Mouse (Mus musculus) midbrain, embryonic 16.5 days (tissue): ENCODE measurements around the gene Armc12. TPM values are rescaled to one million over a fixed set of nuclear protein-coding genes. Genes with fewer than 3 reads are reported as not detected.

Source experiments
- ATAC-seq: fragments of 200-750 bp; cut with Nextera tagmentation; 2 replicates; pipeline ENCODE4 v1.8.0; 2017; ENCODE audit warnings: moderate TSS enrichment
- H3K27ac ChIP-seq: fragments of 300-500 bp; sonication (generic); 2 replicates; pipeline ENCODE4 v1.5.1; 2014; ENCODE audit warnings: mild to moderate bottlenecking, low read length, mixed read lengths
- H3K27me3 ChIP-seq: fragments of 300-500 bp; sonication (generic); 2 replicates; pipeline ENCODE4 v1.6.1; 2014; ENCODE audit warnings: low read depth, low read length, mixed read lengths; ENCODE audit not compliant: control insufficient read depth, insufficient read depth
- H3K36me3 ChIP-seq: fragments of 300-500 bp; sonication (generic); 2 replicates; pipeline ENCODE4 v1.6.1; 2014; ENCODE audit warnings: mild to moderate bottlenecking, low read length, moderate library complexity, mixed read lengths; ENCODE audit not compliant: control insufficient read depth, insufficient read depth
- H3K4me1 ChIP-seq: fragments of 300-500 bp; sonication (generic); 2 replicates; pipeline ENCODE4 v1.6.1; 2014; ENCODE audit warnings: mild to moderate bottlenecking, low read length, mixed read lengths; ENCODE audit not compliant: control insufficient read depth, insufficient read depth
- H3K4me2 ChIP-seq: fragments of 300-500 bp; sonication (generic); 2 replicates; pipeline ENCODE4 v1.6.1; 2014; ENCODE audit warnings: mild to moderate bottlenecking, low read length, mixed read lengths
- H3K4me3 ChIP-seq: fragments of 300-500 bp; sonication (generic); 2 replicates; pipeline ENCODE4 v1.5.1; 2014; ENCODE audit warnings: low read depth, mild to moderate bottlenecking, low read length, moderate library complexity, mixed read lengths
- H3K9ac ChIP-seq: fragments of 300-500 bp; sonication (generic); 2 replicates; pipeline ENCODE4 v1.6.1; 2014; ENCODE audit warnings: low read depth, low read length, mixed read lengths
- H3K9me3 ChIP-seq: fragments of 300-500 bp; sonication (generic); replicated peaks from 2 replicates; pipeline ENCODE4 v1.6.1; 2014; ENCODE audit warnings: mild to moderate bottlenecking, low read length, mixed read lengths; ENCODE audit not compliant: control insufficient read depth, poor library complexity, severe bottlenecking
- WGBS: fragments of 180-500 bp; shearing (Covaris S2); extraction: QIAGEN DNeasy Blood & Tissue Kit; methylation state at CpG from one replicate; pipeline ENCODE4 v1.1.7; 2014; 5-methylcytosine and 5-hydroxymethylcytosine counted together
- polyA plus RNA-seq: library from polyadenylated mRNA; unstranded; fragments of >200 nt; fragmentation: Nextera tagmentation; extraction: Ambion mirVana; gene quantifications from 2 replicates; pipeline ENCODE4 v1.2.1, GENCODE M21; 2015

Armc12 gene
- polyA plus RNA-seq, 1 experiment from 2014 or later: not detected

DNA sequence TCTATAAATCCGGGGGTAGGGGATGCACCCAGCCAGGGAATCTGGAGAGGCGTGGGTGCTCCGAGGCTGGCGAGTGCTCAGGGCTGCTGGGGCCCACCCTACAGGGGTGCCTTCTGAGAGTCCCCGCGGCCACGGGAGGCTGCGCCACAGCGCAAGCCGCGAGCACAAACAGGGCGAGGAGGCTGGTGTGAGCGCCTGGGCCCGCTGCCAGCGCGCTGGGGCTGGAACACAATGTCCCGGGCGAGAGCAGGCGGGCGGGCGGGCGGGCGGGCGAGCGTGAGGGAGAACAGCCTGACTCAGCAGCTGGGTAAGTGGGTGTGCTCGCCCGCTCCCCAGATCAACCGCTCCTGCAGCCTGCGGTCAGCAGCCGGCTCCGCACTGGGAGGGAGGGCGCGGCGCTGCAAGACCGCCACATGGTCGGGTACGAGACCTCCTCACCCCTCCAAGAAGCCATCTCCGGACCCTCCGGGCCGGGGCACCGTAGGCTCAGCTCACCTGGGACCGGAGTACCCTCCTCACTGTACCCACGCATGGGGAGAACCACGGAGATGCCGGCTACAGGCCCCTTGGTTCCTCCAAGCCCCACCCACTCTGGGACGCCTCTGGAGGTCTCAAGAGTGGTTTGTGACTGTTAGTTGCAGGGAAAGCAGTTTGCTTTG, 12.5 kb upstream of the Armc12 start:
- Histone ChIP-seq H3K9me3 (no peaks in the 10 kb centered on the region), H3K9ac (peak overlapping the region; percentile 81), H3K36me3 (no peaks in the 10 kb centered on the region), H3K4me1 (peaks cover 14% of the 10 kb centered on the region; the same call in 1 of the 2 replicates), H3K4me2 (peak overlapping the region; percentile 98), H3K27ac (peak overlapping the region; percentile 73), H3K4me3 (peak overlapping the region; percentile 55), H3K27me3 (peaks cover 5% of the 10 kb centered on the region; the same call in 1 of the 2 replicates)
- peak; percentile 61 for ATAC-seq
- WGBS: under 1% methylated on average over 45 of the region's 46 CpGs

GRCm38 (mm10) chr17:28518615-28519071, 12.0 kb upstream of the Armc12 start:
- Histone ChIP-seq H3K36me3 (no peaks in the 10 kb centered on the region), H3K4me2 (peak overlapping the region; percentile 98), H3K27ac (no peak overlapping the region), H3K4me1 (peaks cover 18% of the 10 kb centered on the region; the same call in 1 of the 2 replicates), H3K27me3 (peaks cover 5% of the 10 kb centered on the region; the same call in 1 of the 2 replicates), H3K4me3 (peak overlapping the region; percentile 55), H3K9me3 (no peaks in the 10 kb centered on the region), H3K9ac (peak overlapping the region; percentile 81)
- ATAC-seq: no peak
- 20% methylated on average over 8 of the region's 8 CpGs for WGBS

- 94% methylated on average over 3 of the region's 3 CpGs for WGBS
- Histone ChIP-seq H3K4me2 (no peak overlapping the region), H3K9ac (no peak overlapping the region), H3K27ac (no peak overlapping the region), H3K36me3 (no peaks in the 10 kb centered on the region), H3K4me3 (no peak overlapping the region), H3K9me3 (no peaks in the 10 kb centered on the region), H3K4me1 (peaks cover 18% of the 10 kb centered on the region; the same call in 1 of the 2 replicates), H3K27me3 (peaks cover 5% of the 10 kb centered on the region; the same call in 1 of the 2 replicates)
- no peak for ATAC-seq
Observed at GRCm38 (mm10) chr17:28519827-28520226, 10.8 kb upstream of the Armc12 start.

DNA sequence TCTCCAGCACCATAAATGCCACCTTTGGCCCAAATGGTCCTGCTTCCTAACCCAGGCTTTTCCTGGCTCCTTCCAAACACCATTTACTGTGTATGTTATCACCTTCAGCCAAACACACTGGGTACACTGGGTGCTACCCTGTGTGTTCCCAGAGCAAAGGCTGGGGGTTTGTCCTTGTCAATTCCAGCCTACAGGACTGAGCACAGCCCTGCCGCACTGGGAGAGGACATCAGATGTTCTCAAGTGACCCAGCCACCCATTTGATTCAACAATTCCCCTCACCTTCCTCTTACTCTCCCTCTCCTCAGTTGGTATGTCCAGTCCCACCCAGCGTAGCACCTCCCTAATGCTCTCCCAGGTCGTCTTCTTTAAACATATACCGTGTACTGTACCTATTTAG, 10.0 kb upstream of the Armc12 start:
- H3K36me3 ChIP-seq: no peaks in the 10 kb centered on the region
- H3K4me2 ChIP-seq: no peak overlapping the region
- no peaks in the 10 kb centered on the region for H3K9me3 ChIP-seq
- WGBS: 79% methylated on average over 4 of the region's 4 CpGs
- ATAC-seq: no peak
- peaks cover 18% of the 10 kb centered on the region; the same call in 1 of the 2 replicates for H3K4me1 ChIP-seq
- no peak overlapping the region for H3K4me3 ChIP-seq
- no peak overlapping the region for H3K27ac ChIP-seq
- H3K9ac ChIP-seq: no peak overlapping the region
- peaks cover 5% of the 10 kb centered on the region; the same call in 1 of the 2 replicates for H3K27me3 ChIP-seq

DNA sequence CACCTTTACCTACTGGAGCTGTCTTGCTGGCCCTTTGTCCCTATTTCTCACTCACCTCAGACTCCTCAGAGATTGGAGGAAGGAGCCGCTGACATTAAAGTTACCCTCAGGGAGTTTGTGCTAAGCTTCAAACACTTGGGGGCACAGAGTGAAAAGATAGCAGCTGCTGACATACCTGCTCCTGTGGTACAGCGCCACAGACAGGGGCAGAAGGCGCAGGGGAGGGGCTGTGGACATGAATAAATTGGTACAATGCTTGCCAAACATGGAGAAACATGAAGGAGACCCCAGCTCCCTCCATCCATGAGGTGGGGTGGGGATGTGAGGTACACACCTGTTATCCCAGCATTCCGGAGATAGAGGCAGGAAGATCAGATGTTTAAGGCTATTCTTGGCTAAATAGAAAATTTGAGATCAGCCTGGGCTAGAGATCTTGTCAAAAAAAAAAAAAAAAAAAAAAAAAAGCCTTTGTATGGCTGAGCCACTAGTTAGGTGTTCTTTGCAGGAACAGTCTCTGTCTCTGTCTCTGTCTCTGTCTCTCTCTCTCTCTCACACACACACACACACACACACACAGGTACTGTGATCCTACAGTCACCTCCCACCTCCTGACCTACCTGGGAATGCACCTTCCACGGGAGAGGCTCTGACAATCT, 9.4 kb upstream of the Armc12 start:
- H3K27ac ChIP-seq: no peak overlapping the region
- peaks cover 5% of the 10 kb centered on the region; the same call in 1 of the 2 replicates for H3K27me3 ChIP-seq
- H3K4me2 ChIP-seq: no peak overlapping the region
- no peak for ATAC-seq
- H3K4me3 ChIP-seq: no peak overlapping the region
- peaks cover 18% of the 10 kb centered on the region; the same call in 1 of the 2 replicates for H3K4me1 ChIP-seq
- 62% methylated on average over 5 of the region's 5 CpGs for WGBS
- no peak overlapping the region for H3K9ac ChIP-seq
- H3K9me3 ChIP-seq: no peaks in the 10 kb centered on the region
- no peaks in the 10 kb centered on the region for H3K36me3 ChIP-seq

- no peak for ATAC-seq
- Histone ChIP-seq H3K4me3 (peak overlapping the region; percentile 80), H3K36me3 (no peaks in the 10 kb centered on the region), H3K27me3 (peaks cover 5% of the 10 kb centered on the region; the same call in 1 of the 2 replicates), H3K9ac (peak overlapping the region; percentile 96), H3K4me1 (peaks cover 18% of the 10 kb centered on the region; the same call in 1 of the 2 replicates), H3K9me3 (no peaks in the 10 kb centered on the region), H3K4me2 (peak overlapping the region; percentile 91), H3K27ac (peak overlapping the region; percentile 95)
- 36% methylated on average over 6 of the region's 6 CpGs for WGBS
Observed at GRCm38 (mm10) chr17:28521920-28522319, 8.7 kb upstream of the Armc12 start.

DNA sequence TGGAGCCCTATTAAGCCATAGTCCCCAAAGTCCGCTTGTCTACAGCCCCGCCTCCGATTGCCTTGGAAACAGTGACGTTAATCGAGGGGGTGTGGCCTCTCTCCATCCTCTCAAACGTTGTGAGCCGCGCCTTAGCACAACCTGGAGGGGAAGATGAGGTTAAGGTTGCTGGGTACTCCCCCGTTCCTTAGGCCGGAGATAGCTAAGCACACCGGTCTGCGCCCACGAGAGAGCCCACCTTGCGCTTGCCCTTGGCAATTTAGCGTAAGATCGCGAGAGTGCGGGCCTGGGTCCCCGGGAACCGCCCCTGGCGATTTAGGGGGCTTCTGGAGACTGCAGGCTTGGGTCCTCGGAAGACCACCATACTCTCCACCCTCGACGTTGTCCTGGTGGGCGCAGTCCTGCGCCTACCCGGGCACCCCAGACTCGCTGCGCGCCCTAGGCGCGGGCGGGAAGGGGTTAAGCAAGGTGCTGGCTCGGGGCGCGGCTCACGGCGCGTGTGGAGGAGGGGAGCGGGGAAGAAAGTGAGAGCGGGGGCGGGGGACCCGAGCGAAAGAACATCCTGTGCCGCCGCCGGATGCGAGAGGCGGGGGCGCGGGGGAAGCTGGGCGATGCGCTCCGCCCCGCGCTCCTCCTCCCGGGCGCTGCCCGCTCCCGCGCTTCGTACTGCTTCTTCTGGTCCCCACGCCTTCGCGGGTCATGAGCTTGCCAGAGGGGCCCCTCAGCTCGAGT, 7.8 kb upstream of the Armc12 start:
- ATAC-seq: peak; percentile 89
- H3K36me3 ChIP-seq: no peaks in the 10 kb centered on the region
- peaks cover 5% of the 10 kb centered on the region; the same call in 1 of the 2 replicates for H3K27me3 ChIP-seq
- H3K4me2 ChIP-seq: peak overlapping the region; percentile 91
- peak overlapping the region; percentile 95 for H3K27ac ChIP-seq
- peak overlapping the region; percentile 80 for H3K4me3 ChIP-seq
- H3K4me1 ChIP-seq: peaks cover 17% of the 10 kb centered on the region; the same call in 1 of the 2 replicates
- peak overlapping the region; percentile 96 for H3K9ac ChIP-seq
- WGBS: under 1% methylated on average over 40 of the region's 66 CpGs
- H3K9me3 ChIP-seq: no peaks in the 10 kb centered on the region

GRCm38 (mm10) chr17:28523355-28524008, 7.1 kb upstream of the Armc12 start:
- peak overlapping the region; percentile 95 for H3K27ac ChIP-seq
- H3K36me3 ChIP-seq: no peaks in the 10 kb centered on the region
- H3K9me3 ChIP-seq: no peaks in the 10 kb centered on the region
- H3K9ac ChIP-seq: peak overlapping the region; percentile 96
- H3K4me2 ChIP-seq: peak overlapping the region; percentile 91
- H3K27me3 ChIP-seq: peaks cover 5% of the 10 kb centered on the region; the same call in 1 of the 2 replicates
- no peak; the same call in 1 of the 2 replicates for ATAC-seq
- 7% methylated on average over 28 of the region's 28 CpGs for WGBS
- peak overlapping the region; percentile 80 for H3K4me3 ChIP-seq
- H3K4me1 ChIP-seq: peaks cover 14% of the 10 kb centered on the region; the same call in 1 of the 2 replicates
